Mouse (Mus musculus): ENCODE measurements around the gene Glis2. TPM values are rescaled to one million over a fixed set of nuclear protein-coding genes. Genes with fewer than 3 reads are reported as not detected.

Gene Glis2
- total and polyA plus RNA-seq, 3 experiments: 0.62 to 5.0 TPM; not detected in 1

DNA sequence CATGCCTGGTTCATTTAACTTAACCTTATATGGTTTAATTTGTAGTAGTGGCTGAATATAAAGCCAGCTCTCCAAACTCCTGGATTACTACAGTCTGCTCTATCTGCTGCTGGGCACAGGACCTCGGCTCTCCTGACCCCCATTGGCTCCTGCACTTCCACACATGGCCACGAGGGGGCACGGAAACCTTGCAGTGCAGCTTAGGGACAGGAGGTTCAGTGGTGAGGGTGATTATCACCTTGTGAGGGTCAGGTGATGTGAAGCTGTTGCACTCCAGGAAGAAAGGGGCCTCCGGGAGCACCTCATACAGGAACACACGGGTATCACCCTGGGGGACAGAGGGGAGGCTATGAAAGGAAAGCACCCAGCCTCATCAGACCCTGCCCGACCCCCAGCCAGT lies 35.4 kb downstream of the Glis2 start:
- Histone ChIP-seq H3K36me3 (ENCODE audit: control insufficient read depth in 1 of 2, insufficient read depth in 2 of 2, low read length in 2 of 2) (peaks cover 0 to 5% of the 10 kb centered on the region in 2 experiments; a peak in 2 of 4 replicates), H3K4me3 (ENCODE audit: control insufficient read depth in 1 of 2, insufficient read depth in 1 of 2, low read depth in 2 of 2, low read length in 2 of 2) (no peak overlapping the region), H3K79me2 (ENCODE audit: control insufficient read depth, insufficient read depth, low read length, poor library complexity) (no peaks in the 10 kb centered on the region), H3K27ac (ENCODE audit: control insufficient read depth, low read depth, low read length) (no peak overlapping the region), H3K9me3 (replicated peaks; ENCODE audit: insufficient read depth, low read length) (no peaks in the 10 kb centered on the region), H3K9ac (ENCODE audit: control insufficient read depth, low read depth, low read length, poor library complexity, severe bottlenecking) (no peak overlapping the region), H3K4me1 (ENCODE audit: control insufficient read depth in 1 of 2, insufficient read depth in 2 of 2, low read length in 2 of 2) (peaks cover 0 to 6% of the 10 kb centered on the region in 2 experiments; a peak in 2 of 4 replicates), H3K27me3 (ENCODE audit: control insufficient read depth in 1 of 2, insufficient read depth in 2 of 2, low read length in 2 of 2) (no peaks in the 10 kb centered on the region)
- DNase-seq (ENCODE audit: low read depth, low spot score): peak; percentile 73
- TF ChIP-seq BHLHE40 (IDR thresholded peaks at IDR 0.05; ENCODE audit: borderline replicate concordance, low read depth, low read length) (peak; percentile 20; the same call in 1 of the 2 replicates), RAD21 (IDR thresholded peaks at IDR 0.05; ENCODE audit: low read depth, low read length) (peak; percentile 75), SIN3A (IDR thresholded peaks at IDR 0.05; ENCODE audit: low read length) (0 out of 2 replicates have a peak, but pooled peaks have one; percentile 15), ZC3H11A (IDR thresholded peaks at IDR 0.05; ENCODE audit: low read depth, low read length) (peak; percentile 57), USF1 (IDR thresholded peaks at IDR 0.05; ENCODE audit: low read depth, low read length) (peak; percentile 57), SMC3 (IDR thresholded peaks at IDR 0.05; ENCODE audit: low read depth, low read length) (peak; percentile 91), UBTF (IDR thresholded peaks at IDR 0.05; ENCODE audit: borderline replicate concordance, insufficient read depth, low read depth, low read length) (no peak), CTCF (IDR thresholded peaks at IDR 0.05 in 2 of 3, conservative IDR thresholded peaks at IDR 0.05 in 1 of 3; ENCODE audit: control insufficient read depth in 1 of 3, insufficient read depth in 1 of 3, low read depth in 2 of 3, low read length in 3 of 3, poor library complexity in 1 of 3, severe bottlenecking in 1 of 3) (peak; percentile 90 to 96 (median 92)), RCOR1 (IDR thresholded peaks at IDR 0.05; ENCODE audit: low read depth, low read length) (no peak)

DNA sequence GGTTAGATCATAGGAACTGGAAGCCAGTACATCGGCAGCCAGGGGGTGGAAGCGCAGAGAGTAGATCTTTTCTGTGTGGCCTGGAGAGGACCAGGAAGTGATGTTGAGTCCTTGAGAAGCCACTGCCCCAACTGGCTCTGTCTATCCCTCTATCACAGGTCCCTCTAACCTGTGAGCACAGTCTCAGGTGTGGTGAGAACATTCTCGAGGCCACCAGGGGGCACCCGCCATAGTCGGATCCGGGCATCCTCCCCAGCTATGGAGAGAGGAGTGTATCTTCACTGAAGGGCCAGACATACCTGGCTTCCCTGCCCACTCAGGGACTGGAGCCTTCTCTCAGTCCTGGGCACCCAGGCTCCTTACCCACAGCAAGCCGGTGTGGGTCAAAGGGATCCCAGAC lies 37.5 kb downstream of the Glis2 start:
- no peak for DNase-seq (ENCODE audit: low read depth, low spot score)
- Histone ChIP-seq H3K79me2 (ENCODE audit: control insufficient read depth, insufficient read depth, low read length, poor library complexity) (no peaks in the 10 kb centered on the region), H3K4me3 (ENCODE audit: control insufficient read depth in 1 of 2, insufficient read depth in 1 of 2, low read depth in 2 of 2, low read length in 2 of 2) (no peak overlapping the region), H3K36me3 (ENCODE audit: control insufficient read depth in 1 of 2, insufficient read depth in 2 of 2, low read length in 2 of 2) (no peaks in the 10 kb centered on the region; a peak in 1 of 4 replicates), H3K9me3 (replicated peaks; ENCODE audit: insufficient read depth, low read length) (no peaks in the 10 kb centered on the region), H3K27ac (ENCODE audit: control insufficient read depth, low read depth, low read length) (no peak overlapping the region), H3K4me1 (ENCODE audit: control insufficient read depth in 1 of 2, insufficient read depth in 2 of 2, low read length in 2 of 2) (no peaks in the 10 kb centered on the region), H3K9ac (ENCODE audit: control insufficient read depth, low read depth, low read length, poor library complexity, severe bottlenecking) (no peak overlapping the region), H3K27me3 (ENCODE audit: control insufficient read depth in 1 of 2, insufficient read depth in 2 of 2, low read length in 2 of 2) (no peaks in the 10 kb centered on the region)
- TF ChIP-seq UBTF (IDR thresholded peaks at IDR 0.05; ENCODE audit: borderline replicate concordance, insufficient read depth, low read depth, low read length): no peak
- TF ChIP-seq MAZ (IDR thresholded peaks at IDR 0.05; ENCODE audit: low read depth, low read length): no peak
- no peak for TF ChIP-seq TAL1 (IDR thresholded peaks at IDR 0.05; ENCODE audit: low read length)
- TF ChIP-seq CTCF (IDR thresholded peaks at IDR 0.05 in 2 of 3, conservative IDR thresholded peaks at IDR 0.05 in 1 of 3; ENCODE audit: control insufficient read depth in 1 of 3, insufficient read depth in 1 of 3, low read depth in 2 of 3, low read length in 3 of 3, poor library complexity in 1 of 3, severe bottlenecking in 1 of 3): peak; percentile 9 to 43 (median 23); a peak in 3 of 6 replicates
- TF ChIP-seq MYC (IDR thresholded peaks at IDR 0.05; ENCODE audit: low read depth, low read length): no peak
- no peak for TF ChIP-seq ZC3H11A (IDR thresholded peaks at IDR 0.05; ENCODE audit: low read depth, low read length)
- TF ChIP-seq MXI1 (IDR thresholded peaks at IDR 0.05; ENCODE audit: low read depth, low read length): no peak
- peak; percentile 20; the same call in 1 of the 2 replicates for TF ChIP-seq SMC3 (IDR thresholded peaks at IDR 0.05; ENCODE audit: low read depth, low read length)
- no peak for TF ChIP-seq USF1 (IDR thresholded peaks at IDR 0.05; ENCODE audit: low read depth, low read length)

All from MEL (cell line).